Mouse (Mus musculus): ENCODE data around the gene Wwc1.

DNA sequence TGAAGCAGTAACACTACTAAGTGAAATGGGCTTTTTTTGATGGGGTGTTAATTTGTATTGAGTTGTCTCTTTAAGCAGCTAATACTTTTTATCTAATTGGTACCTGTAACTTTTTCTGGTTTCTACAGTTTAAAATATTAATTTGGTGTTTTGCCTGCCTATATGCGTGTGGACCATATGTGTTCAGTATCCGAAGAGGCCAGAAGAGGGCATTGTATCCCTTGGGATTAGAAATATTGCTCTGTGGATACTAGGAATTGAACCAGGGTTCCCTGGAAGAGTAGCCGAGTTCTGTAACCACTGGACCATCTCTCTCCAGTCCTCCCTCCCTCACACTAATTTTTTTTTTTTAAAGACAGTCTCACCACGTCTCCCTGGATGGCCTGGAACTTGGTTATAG, 22.6 kb upstream of the Wwc1 start:
- TF ChIP-seq POLR2A (IDR thresholded peaks at IDR 0.05; ENCODE audit: borderline replicate concordance, insufficient read depth, low read length) (no peak), CTCF (IDR thresholded peaks at IDR 0.05; ENCODE audit: borderline replicate concordance, insufficient read depth, low read depth, low read length) (no peak)

Data from cerebellum, adult 2 months (tissue).